Mouse (Mus musculus) kidney, postnatal 0 days (tissue): ENCODE data around the gene Hdac5. TPM values are rescaled to one million over a fixed set of nuclear protein-coding genes. Genes with fewer than 3 reads are reported as not detected.
A peak's percentile ranks its signal among the peaks of the same experiment; 100 is the strongest.

Experiments used
- ATAC-seq: fragments of 200-750 bp; cut with Nextera tagmentation; replicated peaks from 2 replicates; pipeline ENCODE4 v1.8.0; 2017; ENCODE audit warnings: low read depth, moderate number of reproducible peaks, moderate TSS enrichment, moderate library complexity; ENCODE audit not compliant: low FRiP score
- DNase-seq: peaks from one replicate; pipeline ENCODE4 v3.0.0-alpha.2; 2016; ENCODE audit warnings: low spot score
- H3K27ac ChIP-seq: fragments of 300-500 bp; sonication (generic); 2 replicates; pipeline ENCODE4 v1.5.1; 2014; ENCODE audit warnings: mild to moderate bottlenecking
- H3K27me3 ChIP-seq: fragments of 300-500 bp; sonication (generic); 2 replicates; pipeline ENCODE4 v1.6.1; 2014; ENCODE audit warnings: low read length, mixed read lengths; ENCODE audit not compliant: insufficient read depth
- H3K36me3 ChIP-seq: fragments of 300-500 bp; sonication (generic); 2 replicates; pipeline ENCODE4 v1.6.1; 2014; ENCODE audit warnings: low read length, mixed read lengths; ENCODE audit not compliant: insufficient read depth
- H3K4me1 ChIP-seq: fragments of 300-500 bp; sonication (generic); replicated peaks from 2 replicates; pipeline ENCODE4 v1.6.1; 2014; ENCODE audit warnings: antibody characterized with exemption, low read length, mixed read lengths; ENCODE audit not compliant: insufficient read depth
- H3K4me2 ChIP-seq: fragments of 300-500 bp; sonication (generic); 2 replicates; pipeline ENCODE4 v1.6.1; 2014; ENCODE audit warnings: mild to moderate bottlenecking, low read length, moderate library complexity, mixed read lengths
- H3K4me3 ChIP-seq: fragments of 300-500 bp; sonication (generic); replicated peaks from 2 replicates; pipeline ENCODE4 v1.5.1; 2014; ENCODE audit warnings: low read depth, low read length
- H3K9ac ChIP-seq: fragments of 300-500 bp; sonication (generic); 2 replicates; pipeline ENCODE4 v1.6.1; 2014; ENCODE audit warnings: low read depth, low read length
- H3K9me3 ChIP-seq: fragments of 300-500 bp; sonication (generic); replicated peaks from 2 replicates; pipeline ENCODE4 v1.6.1; 2016; ENCODE audit warnings: low read length, inconsistent platforms, mixed read lengths
- CTCF ChIP-seq: IDR thresholded peaks from 2 replicates; pipeline ENCODE4 v1.5.1; 2016; ENCODE audit warnings: antibody characterized with exemption, low read depth, mild to moderate bottlenecking, moderate library complexity
- WGBS: fragments of 180-500 bp; shearing (Covaris S2); extraction: QIAGEN DNeasy Blood & Tissue Kit; methylation state at CpG from one replicate; pipeline ENCODE4 v1.1.7; 2014; 5-methylcytosine and 5-hydroxymethylcytosine counted together
- polyA plus RNA-seq: library from polyadenylated mRNA; unstranded; fragments of >200 nt; fragmentation: Nextera tagmentation; extraction: Ambion mirVana; gene quantifications from 2 replicates; pipeline ENCODE4 v1.2.1, GENCODE M21; 2015

Gene Hdac5
- polyA plus RNA-seq, 1 experiment from 2014 or later, result 39.3 TPM

- no peaks in the 10 kb centered on the region for H3K9me3 ChIP-seq
- no peak for DNase-seq
- no peak for ATAC-seq
- 13% methylated on average over 9 of the region's 9 CpGs for WGBS
- H3K4me1 ChIP-seq, result peaks cover 16% of the 10 kb centered on the region; the same call in 1 of the 2 replicates
- H3K4me3 ChIP-seq, result peak overlapping the region; percentile 56
- no peak for TF ChIP-seq CTCF
- H3K4me2 ChIP-seq, result peak overlapping the region; percentile 92
- no peaks in the 10 kb centered on the region for H3K36me3 ChIP-seq
- H3K27me3 ChIP-seq, result no peaks in the 10 kb centered on the region
- peak overlapping the region; percentile 44; the same call in 1 of the 2 replicates for H3K9ac ChIP-seq
- H3K27ac ChIP-seq, result no peak overlapping the region
These were observed 19.6 kb upstream of the Hdac5 start for GRCm38 (mm10) chr11:102249351-102250090.

- Histone ChIP-seq H3K4me1 (peaks cover 16% of the 10 kb centered on the region; the same call in 1 of the 2 replicates), H3K9ac (peak within 1 kb of the TSS; percentile 44; the same call in 1 of the 2 replicates), H3K9me3 (no peaks in the 10 kb centered on the region), H3K27ac (no peak within 1 kb of the TSS), H3K36me3 (no peaks in the 10 kb centered on the region), H3K27me3 (no peaks in the 10 kb centered on the region), H3K4me2 (peak within 1 kb of the TSS; percentile 92), H3K4me3 (peak within 1 kb of the TSS; percentile 56)
- TF ChIP-seq CTCF, result peak; percentile 83
- peak; percentile 97 for DNase-seq
- under 1% methylated on average over 41 of the region's 41 CpGs for WGBS
- ATAC-seq, result peak; percentile 58; the same call in 1 of the 2 replicates
These were observed 18.8 kb upstream of the Hdac5 start, which contains the start of gene BC030867 for GRCm38 (mm10) chr11:102248630-102249230. Gene BC030867, plus strand, starts transcription at chr11:102248882.

- no peak overlapping the region for H3K4me2 ChIP-seq
- DNase-seq (no peak), ATAC-seq (no peak)
- H3K9ac ChIP-seq, result no peak overlapping the region
- H3K4me1 ChIP-seq, result peaks cover 16% of the 10 kb centered on the region; the same call in 1 of the 2 replicates
- H3K27me3 ChIP-seq, result no peaks in the 10 kb centered on the region
- peak; percentile 46 for TF ChIP-seq CTCF
- no peaks in the 10 kb centered on the region for H3K9me3 ChIP-seq
- H3K27ac ChIP-seq, result no peak overlapping the region
- 88% methylated on average over 4 of the region's 4 CpGs for WGBS
- no peaks in the 10 kb centered on the region for H3K36me3 ChIP-seq
- H3K4me3 ChIP-seq, result no peak overlapping the region
These were observed 16.9 kb upstream of the Hdac5 start for GRCm38 (mm10) chr11:102246871-102247270.

GRCm38 (mm10) chr11:102246273-102246635 is 16.3 kb upstream of the Hdac5 start:
- WGBS, result 84% methylated on average over 6 of the region's 6 CpGs
- DNase-seq (no peak), ATAC-seq (no peak)
- no peaks in the 10 kb centered on the region for H3K27me3 ChIP-seq
- no peak overlapping the region for H3K9ac ChIP-seq
- peaks cover 16% of the 10 kb centered on the region; the same call in 1 of the 2 replicates for H3K4me1 ChIP-seq
- no peak overlapping the region for H3K4me2 ChIP-seq
- no peak overlapping the region for H3K27ac ChIP-seq
- H3K9me3 ChIP-seq, result no peaks in the 10 kb centered on the region
- H3K36me3 ChIP-seq, result no peaks in the 10 kb centered on the region
- no peak for TF ChIP-seq CTCF
- no peak overlapping the region for H3K4me3 ChIP-seq

GRCm38 (mm10) chr11:102245581-102246272 is 15.8 kb upstream of the Hdac5 start:
- peaks cover 16% of the 10 kb centered on the region; the same call in 1 of the 2 replicates for H3K4me1 ChIP-seq
- no peak for ATAC-seq
- 0 out of 2 replicates have a peak overlapping the region, but pooled peaks have one; percentile 13 for H3K9ac ChIP-seq
- H3K4me2 ChIP-seq, result peak overlapping the region; percentile 62
- H3K36me3 ChIP-seq, result no peaks in the 10 kb centered on the region
- no peak overlapping the region for H3K4me3 ChIP-seq
- 56% methylated on average over 14 of the region's 14 CpGs for whole genome bisulfite sequencing
- no peaks in the 10 kb centered on the region for H3K27me3 ChIP-seq
- H3K9me3 ChIP-seq, result no peaks in the 10 kb centered on the region
- no peak for DNase-seq
- H3K27ac ChIP-seq, result no peak overlapping the region
- TF ChIP-seq CTCF, result no peak

- peak; percentile 50 for ATAC-seq
- Histone ChIP-seq H3K4me3 (peak overlapping the region; percentile 21), H3K9ac (0 out of 2 replicates have a peak overlapping the region, but pooled peaks have one; percentile 13), H3K27me3 (no peaks in the 10 kb centered on the region), H3K4me1 (peaks cover 16% of the 10 kb centered on the region; the same call in 1 of the 2 replicates), H3K27ac (no peak overlapping the region), H3K36me3 (no peaks in the 10 kb centered on the region), H3K9me3 (no peaks in the 10 kb centered on the region), H3K4me2 (peak overlapping the region; percentile 62)
- TF ChIP-seq CTCF, result peak; percentile 18; the same call in 1 of the 2 replicates
- peak; percentile 83 for DNase-seq
- 1% methylated on average over 32 of the region's 32 CpGs for WGBS
These were observed 15.0 kb upstream of the Hdac5 start for GRCm38 (mm10) chr11:102244926-102245449.
